14 mouse cellular contexts compared by ENCODE assay signal in the genomic region with DNA sequence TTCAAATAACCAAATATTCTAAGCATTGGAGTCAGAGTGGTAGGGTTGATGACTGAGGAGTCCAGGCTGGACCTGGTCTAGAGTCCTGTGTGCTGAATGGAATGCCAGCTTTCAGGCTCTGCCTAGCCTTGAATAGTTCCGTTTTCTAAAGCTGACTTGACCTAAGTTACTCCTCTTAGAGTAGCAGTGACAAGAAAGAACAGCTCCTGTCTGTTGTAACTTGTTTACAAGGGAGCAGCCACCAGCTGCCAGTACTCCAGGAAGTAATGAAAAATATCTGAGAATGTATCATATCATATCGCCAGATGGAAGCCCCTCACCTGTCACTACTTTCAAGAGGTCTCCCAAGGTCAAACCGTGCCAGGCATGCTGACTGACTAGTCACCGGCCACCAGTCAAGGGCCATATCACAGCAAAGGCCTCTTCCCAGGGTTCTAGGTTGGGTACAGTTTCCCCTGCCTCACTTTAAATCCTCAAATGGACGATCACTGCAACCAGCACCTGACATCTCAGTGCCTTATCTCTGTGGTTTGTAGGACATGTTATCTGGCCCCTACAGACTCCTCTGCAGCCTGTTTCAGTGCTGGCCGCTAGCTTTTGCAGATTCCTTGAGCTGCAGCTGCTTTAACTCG. TPM values are rescaled to one million over a fixed set of nuclear protein-coding genes. Genes with fewer than 3 reads are reported as not detected.
DNase-seq lines count a peak whose midpoint lies in the region; ATAC-seq and TF ChIP-seq lines count a peak whose summit lies in the region.
"Had no signal": no experiment of that assay in that cellular context is flagged by ENCODE, and none has a peak within 500 bp of the region (broad histone marks: within the 10 kb centered on the region; RNA-seq: fewer than 3 reads in every experiment).

No protein-coding gene starts in this region.

- ATAC-seq in hematopoietic stem cell, adult 5-6 weeks (replicated peaks in 1 of 2; ENCODE audit: insufficient read depth in 1 of 2, low FRiP score in 2 of 2, low TSS enrichment in 1 of 2, low read depth in 1 of 2, poor library complexity in 2 of 2, severe bottlenecking in 2 of 2): peak; percentile 40 to 48; a peak in 3 of 4 replicates
- ATAC-seq in liver, postnatal 0 days: peak; percentile 42
- ATAC-seq: activated CD4-positive, CD25-positive, alpha-beta regulatory T cell, adult 4 months had no signal

- 35% methylated on average over 7 of the region's 7 CpGs for WGBS in liver, postnatal 0 days (ENCODE audit: insufficient replicate concordance)
- 60% methylated on average over 7 of the region's 7 CpGs for WGBS in lung, adult 2 months
- WGBS in heart, adult 2 months: 65% methylated on average over 7 of the region's 7 CpGs

- DNase-seq in urinary bladder, postnatal 14 days (ENCODE audit: low spot score): peak; percentile 6
- no peak for DNase-seq in urinary bladder, postnatal 10 days (ENCODE audit: low spot score)
- DNase-seq in liver, postnatal 0 days: no peak
- no peak for DNase-seq in lung, adult 2 months
- no peak for DNase-seq in heart, adult 2 months
- no peak for DNase-seq in heart, adult 11 months
- DNase-seq: cerebellum, adult 11-12 months; heart, postnatal 36 days; retina, postnatal 1 day had no signal

- peak; percentile 82 for TF ChIP-seq EP300 in liver, postnatal 0 days (IDR thresholded peaks at IDR 0.05; ENCODE audit: low read depth)
- no peak for TF ChIP-seq EP300 in heart, adult 2 months (IDR thresholded peaks at IDR 0.05; ENCODE audit: insufficient read depth, low read depth, low read length)

- no peaks in the 10 kb centered on the region for H3K9me3 ChIP-seq in liver, postnatal 0 days (ENCODE audit: low read length)
- H3K9me3 ChIP-seq: embryonic facial prominence, embryonic 15.5 days; forebrain, embryonic 12.5 days; limb, embryonic 10.5 days had no signal

- no peak overlapping the region; the same call in 1 of the 2 replicates for H3K4me2 ChIP-seq in liver, postnatal 0 days (ENCODE audit: low read depth, low read length)
- H3K4me2 ChIP-seq: embryonic facial prominence, embryonic 15.5 days; forebrain, embryonic 12.5 days had no signal

- no peaks in the 10 kb centered on the region for H3K36me3 ChIP-seq in liver, postnatal 0 days (replicated peaks; ENCODE audit: insufficient read depth, low read length)
- H3K36me3 ChIP-seq in heart, adult 2 months (ENCODE audit: control insufficient read depth, insufficient read depth, low read length): no peaks in the 10 kb centered on the region
- H3K36me3 ChIP-seq: embryonic facial prominence, embryonic 15.5 days; forebrain, embryonic 12.5 days; limb, embryonic 10.5 days had no signal

- H3K9ac ChIP-seq in liver, postnatal 0 days (replicated peaks): no peak overlapping the region
- no peak overlapping the region for H3K9ac ChIP-seq in heart, adult 2 months (ENCODE audit: low read depth, low read length)
- H3K9ac ChIP-seq: embryonic facial prominence, embryonic 15.5 days; forebrain, embryonic 12.5 days had no signal

- intact Hi-C loops in heart, adult 2 months (cut with DNase I): no loop called here

- peaks cover 32% of the 10 kb centered on the region for H3K4me1 ChIP-seq in liver, postnatal 0 days (ENCODE audit: insufficient read depth)
- peaks cover 3% of the 10 kb centered on the region; the same call in 1 of the 2 replicates for H3K4me1 ChIP-seq in lung, adult 2 months (ENCODE audit: control insufficient read depth, insufficient read depth, low read length)
- peaks cover 5% of the 10 kb centered on the region for H3K4me1 ChIP-seq in heart, adult 2 months (ENCODE audit: control insufficient read depth, insufficient read depth, low read length)
- H3K4me1 ChIP-seq: embryonic facial prominence, embryonic 15.5 days; forebrain, embryonic 12.5 days; limb, embryonic 10.5 days had no signal

- H3K79me2 ChIP-seq in heart, adult 2 months (replicated peaks; ENCODE audit: control insufficient read depth, insufficient read depth, low read length): no peaks in the 10 kb centered on the region

- no peak for TF ChIP-seq POLR2A in lung, adult 2 months (IDR thresholded peaks at IDR 0.05; ENCODE audit: borderline replicate concordance, extremely low read depth, low read depth, low read length)
- no peak for TF ChIP-seq POLR2A in heart, adult 2 months (IDR thresholded peaks at IDR 0.05; ENCODE audit: insufficient read depth, low read depth, low read length)

- TF ChIP-seq CTCF in liver, postnatal 0 days (IDR thresholded peaks at IDR 0.05; ENCODE audit: low read depth): no peak
- no peak for TF ChIP-seq CTCF in lung, adult 2 months (IDR thresholded peaks at IDR 0.05; ENCODE audit: insufficient read depth, low read length)
- no peak for TF ChIP-seq CTCF in heart, adult 2 months (IDR thresholded peaks at IDR 0.05)

- H3K4me3 ChIP-seq in liver, postnatal 0 days (ENCODE audit: low read depth, low read length): no peak overlapping the region
- H3K4me3 ChIP-seq in lung, adult 2 months (replicated peaks; ENCODE audit: extremely low read depth, low read depth, low read length): no peak overlapping the region
- H3K4me3 ChIP-seq in heart, adult 2 months: no peak overlapping the region
- H3K4me3 ChIP-seq: embryonic facial prominence, embryonic 15.5 days; forebrain, embryonic 12.5 days; limb, embryonic 10.5 days had no signal

- no peaks in the 10 kb centered on the region for H3K27me3 ChIP-seq in liver, postnatal 0 days (ENCODE audit: insufficient read depth, low read length)
- no peaks in the 10 kb centered on the region for H3K27me3 ChIP-seq in heart, adult 2 months (ENCODE audit: control insufficient read depth, insufficient read depth, low read length)
- H3K27me3 ChIP-seq: embryonic facial prominence, embryonic 15.5 days; forebrain, embryonic 12.5 days had no signal

- 0 out of 2 replicates have a peak overlapping the region, but pooled peaks have one; percentile 22 for H3K27ac ChIP-seq in liver, postnatal 0 days (ENCODE audit: low read depth)
- H3K27ac ChIP-seq in heart, adult 2 months: no peak overlapping the region
- H3K27ac ChIP-seq: embryonic facial prominence, embryonic 15.5 days; forebrain, embryonic 12.5 days; limb, embryonic 10.5 days had no signal

RNA-seq across cellular contexts. Expression of a gene that starts 51.2 kb away (rescaled TPM):
- total RNA-seq in hematopoietic stem cell, adult 5-6 weeks (2017): 13.7 and 19.1 TPM in 2 replicates
- 10.0 and 10.8 TPM in 2 replicates for polyA plus RNA-seq in liver, postnatal 0 days (2015; fragmentation: Nextera tagmentation; extraction: Ambion mirVana)
- 16.7 and 18.6 TPM in 2 replicates for polyA plus RNA-seq in lung, adult 2 months (2012; rRNA removed)
- total RNA-seq in heart, adult 2 months (2021): 1 to 10 TPM; 3.5 to 6.2 TPM
- polyA plus RNA-seq in heart, adult 2 months (2012; rRNA removed): 5.7 and 7.1 TPM in 2 replicates
